Comparison of ENCODE assay signal across 20 mouse cellular contexts in the genomic region with DNA sequence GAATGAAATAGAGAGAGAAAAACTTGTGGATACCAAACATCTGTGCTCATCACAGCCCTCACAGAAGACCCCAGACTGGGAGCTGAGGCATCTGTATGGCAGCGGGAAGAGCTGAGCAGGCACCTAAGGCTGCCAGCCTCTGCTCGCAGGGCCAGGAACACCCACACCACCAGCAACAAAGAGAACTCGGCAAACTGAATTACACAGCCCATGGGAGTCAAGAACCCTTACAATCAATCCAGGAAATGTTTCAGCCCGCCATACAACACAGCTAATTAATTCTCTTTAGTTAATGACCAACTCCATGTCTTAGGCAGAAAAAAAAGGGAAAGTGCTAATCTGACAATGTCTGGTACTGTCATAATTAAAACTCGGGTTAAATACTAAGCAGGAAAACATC.
DNase-seq lines count a peak whose midpoint lies in the region; ATAC-seq and TF ChIP-seq lines count a peak whose summit lies in the region.
"Had no signal": no experiment of that assay in that cellular context is flagged by ENCODE, and none has a peak within 500 bp of the region (broad histone marks: within the 10 kb centered on the region; RNA-seq: fewer than 3 reads in every experiment).

No protein-coding gene starts in this region.

- no peaks in the 10 kb centered on the region for H3K36me3 ChIP-seq in forebrain, embryonic 16.5 days (ENCODE audit: control insufficient read depth, insufficient read depth)
- no peaks in the 10 kb centered on the region for H3K36me3 ChIP-seq in forebrain, embryonic 12.5 days (replicated peaks)
- H3K36me3 ChIP-seq: embryonic facial prominence, embryonic 13.5 days; heart, embryonic 12.5 days; hindbrain, embryonic 10.5 days; hindbrain, embryonic 15.5 days had no signal

- TF ChIP-seq POLR2A in brain, embryonic 14.5 days (IDR thresholded peaks at IDR 0.05; ENCODE audit: borderline replicate concordance, extremely low read depth, insufficient read depth, insufficient read length, poor library complexity, severe bottlenecking) = no peak

- H3K4me3 ChIP-seq in forebrain, embryonic 16.5 days (replicated peaks; ENCODE audit: low read length) = no peak overlapping the region
- no peak overlapping the region for H3K4me3 ChIP-seq in forebrain, embryonic 12.5 days (replicated peaks)
- H3K4me3 ChIP-seq in layer of hippocampus, adult 2 months = no peak overlapping the region
- H3K4me3 ChIP-seq: embryonic facial prominence, embryonic 13.5 days; gastrocnemius, adult 2 months; heart, embryonic 12.5 days; hindbrain, embryonic 10.5 days; hindbrain, embryonic 15.5 days had no signal

- H3K9me3 ChIP-seq in forebrain, embryonic 16.5 days (ENCODE audit: control insufficient read depth, low read length) = no peaks in the 10 kb centered on the region
- H3K9me3 ChIP-seq in forebrain, embryonic 12.5 days = no peaks in the 10 kb centered on the region
- H3K9me3 ChIP-seq: embryonic facial prominence, embryonic 13.5 days; heart, embryonic 12.5 days; hindbrain, embryonic 10.5 days; hindbrain, embryonic 15.5 days had no signal

- no peak for TF ChIP-seq CTCF in layer of hippocampus, adult 2 months (conservative IDR thresholded peaks at IDR 0.05)
- no peak for TF ChIP-seq CTCF in brain, embryonic 14.5 days (IDR thresholded peaks at IDR 0.05; ENCODE audit: borderline replicate concordance, extremely low read depth, insufficient read depth, insufficient read length)

- 0 out of 2 replicates have a peak, but pooled peaks have one; percentile 26 for ATAC-seq in forebrain, embryonic 16.5 days
- no peak for ATAC-seq in forebrain, embryonic 12.5 days (ENCODE audit: low FRiP score)
- ATAC-seq: activated CD4-positive, CD25-positive, alpha-beta regulatory T cell, adult 4 months; Patski had no signal

- H3K27me3 ChIP-seq in forebrain, embryonic 16.5 days (replicated peaks; ENCODE audit: control insufficient read depth, insufficient read depth, low read length) = no peaks in the 10 kb centered on the region
- no peaks in the 10 kb centered on the region for H3K27me3 ChIP-seq in forebrain, embryonic 12.5 days
- H3K27me3 ChIP-seq: embryonic facial prominence, embryonic 13.5 days; heart, embryonic 12.5 days; hindbrain, embryonic 15.5 days; Patski had no signal

- 15% methylated on average over 5 of the region's 5 CpGs for WGBS in forebrain, embryonic 16.5 days
- WGBS in forebrain, embryonic 12.5 days = 33% methylated on average over 5 of the region's 5 CpGs

- intact Hi-C loops in left cerebral cortex, postnatal 10 days (cut with DNase I) = loop anchor here (10.0 kb wide), 1 partner anchor 58 kb away; a partner anchor contains a TSS

- DNase-seq in kidney, adult 9 months = peak; percentile 44
- no peak for DNase-seq in kidney, postnatal 25 days
- no peak for DNase-seq in layer of hippocampus, adult 2 months (ENCODE audit: low spot score in 2 of 2)
- DNase-seq in layer of hippocampus, adult 18-20 months (ENCODE audit: low spot score in 2 of 2) = no peak
- DNase-seq in brain, embryonic 14.5 days (ENCODE audit: low read depth) = peak; percentile 66
- no peak for DNase-seq in left cerebral cortex, postnatal 10 days (ENCODE audit: extremely low spot score in 1 of 2, low spot score in 2 of 2)
- DNase-seq: adrenal gland, postnatal 14 days; cerebellum, adult 18-20 months; cerebellum, adult 9-11 months; cerebellum, postnatal 36 days; gastrocnemius, adult 2 months; gastrocnemius, postnatal 25 days had no signal

- H3K4me2 ChIP-seq in forebrain, embryonic 16.5 days (ENCODE audit: low read length) = no peak overlapping the region
- no peak overlapping the region for H3K4me2 ChIP-seq in forebrain, embryonic 12.5 days
- H3K4me2 ChIP-seq: embryonic facial prominence, embryonic 13.5 days; heart, embryonic 12.5 days; hindbrain, embryonic 15.5 days had no signal

- H3K4me1 ChIP-seq in forebrain, embryonic 16.5 days (replicated peaks; ENCODE audit: control insufficient read depth, insufficient read depth, low read length) = peaks cover 21% of the 10 kb centered on the region
- H3K4me1 ChIP-seq in forebrain, embryonic 12.5 days = peaks cover 24% of the 10 kb centered on the region

- no peak overlapping the region for H3K27ac ChIP-seq in forebrain, embryonic 16.5 days (ENCODE audit: low read length)
- no peak overlapping the region for H3K27ac ChIP-seq in forebrain, embryonic 12.5 days
- H3K27ac ChIP-seq in layer of hippocampus, adult 2 months = peak overlapping the region; percentile 15; the same call in 1 of the 2 replicates
- H3K27ac ChIP-seq: embryonic facial prominence, embryonic 13.5 days; gastrocnemius, adult 2 months; hindbrain, embryonic 10.5 days; hindbrain, embryonic 15.5 days had no signal

- H3K9ac ChIP-seq in forebrain, embryonic 16.5 days (replicated peaks; ENCODE audit: low read depth, low read length) = no peak overlapping the region
- H3K9ac ChIP-seq in forebrain, embryonic 12.5 days = no peak overlapping the region
- H3K9ac ChIP-seq: embryonic facial prominence, embryonic 13.5 days; heart, embryonic 12.5 days; hindbrain, embryonic 15.5 days had no signal

Comparison
In these comparisons a context has a peak if more than half of its experiments do, and no peak if none do; other contexts are left out.
1. DNase-seq: peak in kidney, adult 9 months (single experiment) and brain, embryonic 14.5 days (single experiment); none in kidney, postnatal 25 days (0 of 2), layer of hippocampus, adult 2 months (0 of 2), layer of hippocampus, adult 18-20 months (0 of 2) and left cerebral cortex, postnatal 10 days (0 of 2).